Mouse (Mus musculus): ENCODE measurements around the gene Myof.

DNA sequence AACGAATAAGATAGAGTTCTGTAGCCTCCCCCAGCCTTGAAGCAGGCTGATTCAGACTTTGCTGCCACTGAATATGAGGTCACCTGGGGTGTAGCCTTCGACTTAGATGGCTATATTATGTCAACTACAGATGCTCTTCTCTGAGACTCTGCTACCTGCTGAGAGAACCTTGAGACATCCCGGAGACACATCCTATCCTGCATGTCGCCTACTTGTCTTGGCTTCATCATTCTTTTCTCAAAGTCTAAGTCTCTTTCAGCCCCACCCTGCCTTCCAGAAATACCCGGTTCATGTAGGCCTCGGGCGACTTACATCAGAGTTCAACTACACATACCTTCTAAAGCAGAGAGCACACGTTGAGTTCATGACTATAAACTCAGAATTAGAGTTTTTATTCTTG is 13.6 kb upstream of the Myof start:
- TF ChIP-seq CTCF (IDR thresholded peaks at IDR 0.05; ENCODE audit: low read depth, low read length) (no peak), TAL1 (conservative IDR thresholded peaks at IDR 0.05; ENCODE audit: low read depth, low read length) (no peak)
